Mouse (Mus musculus): ENCODE data around the gene Acox2. TPM values are rescaled to one million over a fixed set of nuclear protein-coding genes. Genes with fewer than 3 reads are reported as not detected.

Acox2 gene
- polyA plus RNA-seq, 1 experiment from 2014 or later, result not detected

DNA sequence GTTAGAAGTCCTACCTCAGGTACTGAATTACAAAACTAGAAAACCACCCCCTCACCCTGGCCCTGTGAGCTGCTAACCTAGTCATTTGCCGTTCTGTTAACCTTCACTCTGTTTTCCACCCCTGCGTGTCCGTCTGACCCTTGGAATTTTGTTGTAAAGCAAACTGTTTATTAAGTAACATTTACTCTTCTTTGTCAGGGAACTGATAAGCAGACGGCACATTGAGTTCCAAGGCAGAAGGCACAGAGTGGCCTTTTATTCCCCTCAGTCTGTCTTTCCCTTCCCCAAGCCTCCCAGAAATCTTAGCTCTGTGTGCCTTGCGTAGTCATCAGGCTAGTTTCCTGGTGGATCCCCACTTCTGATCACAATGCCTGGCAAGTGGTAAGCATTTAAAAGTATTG is 14.9 kb downstream of the Acox2 start:
- H3K4me3 ChIP-seq, result no peak overlapping the region
- H3K4me2 ChIP-seq (replicated peaks), result no peak overlapping the region
- H3K4me1 ChIP-seq, result no peaks in the 10 kb centered on the region
- no peak overlapping the region for H3K9ac ChIP-seq
- no peak overlapping the region for H3K27ac ChIP-seq
- ATAC-seq (ENCODE audit: low FRiP score, low read depth), result no peak
- WGBS, result 74% methylated on average over 5 of the region's 5 CpGs
- no peaks in the 10 kb centered on the region for H3K9me3 ChIP-seq
- H3K36me3 ChIP-seq, result no peaks in the 10 kb centered on the region
- H3K27me3 ChIP-seq, result no peaks in the 10 kb centered on the region

DNA sequence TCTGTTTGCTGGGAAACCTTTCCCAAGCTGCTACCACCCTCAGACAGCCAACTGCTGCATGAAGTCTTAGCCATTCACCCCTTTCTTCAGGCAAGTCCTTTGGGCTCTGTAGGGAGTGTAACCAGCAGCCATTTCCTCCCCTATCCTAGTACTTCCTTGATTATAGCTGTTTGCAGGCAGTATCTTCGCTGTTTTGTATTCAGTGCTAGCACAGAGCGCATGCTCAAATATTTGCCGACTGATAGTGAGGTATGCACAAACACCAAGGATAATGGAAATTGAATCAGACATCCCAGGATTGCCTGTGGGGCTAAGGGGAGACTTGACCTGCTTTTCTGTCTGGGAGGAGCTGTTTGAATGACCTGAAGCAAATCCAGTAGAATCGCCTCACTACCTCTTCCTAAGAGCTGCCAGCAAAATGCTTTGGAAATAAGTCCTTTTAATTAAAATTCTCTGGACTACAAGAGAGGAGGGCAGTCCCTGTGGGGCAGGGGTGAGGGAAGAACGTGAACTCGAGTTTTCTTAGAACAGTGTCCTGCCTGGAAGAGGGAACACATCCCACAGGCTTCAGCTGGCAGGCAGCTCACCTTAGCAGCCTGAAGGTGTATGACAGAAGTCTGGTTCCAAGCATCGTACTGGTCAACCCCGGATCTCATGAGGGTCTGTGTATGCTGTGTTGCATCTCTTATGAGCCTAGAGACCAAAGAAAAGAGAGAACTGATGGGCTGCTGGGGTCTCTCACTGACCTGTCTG is 15.8 kb downstream of the Acox2 start:
- WGBS, result 77% methylated on average over 8 of the region's 8 CpGs
- Histone ChIP-seq H3K4me3 (no peak overlapping the region), H3K9ac (no peak overlapping the region), H3K9me3 (no peaks in the 10 kb centered on the region), H3K36me3 (no peaks in the 10 kb centered on the region), H3K27me3 (no peaks in the 10 kb centered on the region), H3K4me1 (no peaks in the 10 kb centered on the region), H3K4me2 (replicated peaks) (no peak overlapping the region), H3K27ac (no peak overlapping the region)
- ATAC-seq (ENCODE audit: low FRiP score, low read depth), result no peak

DNA sequence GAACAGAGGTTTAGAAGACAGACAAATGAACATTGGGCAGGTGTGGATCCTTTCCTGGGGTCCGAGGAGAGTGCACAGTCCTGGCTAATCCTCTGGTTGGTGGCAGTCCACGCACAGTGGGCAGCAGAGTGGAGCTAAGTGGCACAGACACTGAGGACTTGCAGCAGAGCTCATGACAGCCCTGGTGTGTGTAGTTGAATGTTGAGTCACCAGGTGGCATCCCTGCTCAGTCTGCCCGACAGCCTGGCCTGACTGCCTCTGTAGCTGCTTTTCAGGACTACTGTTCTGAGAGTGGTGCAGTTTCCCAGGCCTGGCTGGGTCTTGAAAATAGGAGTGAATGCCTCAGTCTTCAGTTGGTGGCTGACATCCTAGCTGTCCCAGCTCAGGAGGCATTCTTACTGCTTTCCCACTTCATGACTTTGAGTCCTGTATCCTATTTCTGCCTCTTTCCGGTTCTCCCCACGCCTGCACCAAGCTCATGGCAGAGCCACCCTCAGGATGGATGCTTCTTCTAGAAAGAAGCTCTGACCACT is 16.7 kb downstream of the Acox2 start:
- WGBS, result 57% methylated on average over 5 of the region's 5 CpGs
- no peak overlapping the region for H3K4me2 ChIP-seq (replicated peaks)
- no peak overlapping the region for H3K27ac ChIP-seq
- no peak overlapping the region for H3K9ac ChIP-seq
- ATAC-seq (ENCODE audit: low FRiP score, low read depth), result no peak
- no peak overlapping the region for H3K4me3 ChIP-seq
- no peaks in the 10 kb centered on the region for H3K4me1 ChIP-seq
- H3K27me3 ChIP-seq, result no peaks in the 10 kb centered on the region
- no peaks in the 10 kb centered on the region for H3K36me3 ChIP-seq
- no peaks in the 10 kb centered on the region for H3K9me3 ChIP-seq

DNA sequence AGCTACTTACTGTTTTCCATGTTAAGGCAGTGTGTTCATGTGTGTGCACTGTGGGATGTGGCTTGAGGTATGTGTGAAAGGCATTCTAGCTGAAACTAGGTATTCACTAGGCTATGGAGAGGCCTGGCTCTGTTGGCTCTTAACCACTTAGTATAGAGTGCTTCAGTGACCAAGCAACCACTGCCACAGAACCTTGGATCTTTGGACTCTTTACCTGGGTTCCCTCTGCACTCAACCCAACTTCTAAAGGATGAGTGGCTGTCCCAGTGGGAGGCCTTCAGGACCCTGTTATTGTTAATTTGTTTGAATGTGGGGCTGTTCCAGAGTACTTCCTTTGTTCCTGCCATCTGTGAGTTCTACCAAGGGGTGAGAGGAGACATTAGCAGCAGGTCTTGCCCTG is 17.3 kb downstream of the Acox2 start:
- no peak for ATAC-seq (ENCODE audit: low FRiP score, low read depth)
- H3K9ac ChIP-seq, result no peak overlapping the region

DNA sequence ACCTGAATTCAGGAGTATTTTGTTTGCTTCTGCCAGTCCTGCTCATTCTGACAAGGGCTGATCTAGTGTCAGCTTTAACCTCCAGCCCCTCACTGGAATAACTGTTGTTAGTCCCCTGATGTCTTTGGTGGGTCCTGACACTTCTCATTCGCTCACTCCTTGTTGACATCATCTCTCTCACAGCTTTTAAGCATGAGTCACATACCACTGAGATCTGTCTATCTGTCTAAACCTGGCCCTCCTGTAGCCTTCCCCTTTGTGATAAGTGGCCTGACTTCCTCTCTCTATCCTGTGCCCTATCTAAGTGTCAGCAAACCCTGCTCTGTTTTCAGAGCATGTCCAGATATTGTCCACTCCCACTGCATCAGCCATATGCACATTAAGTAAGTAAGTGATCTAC is 25.9 kb downstream of the Acox2 start:
- Histone ChIP-seq H3K4me3 (no peak overlapping the region), H3K27me3 (no peaks in the 10 kb centered on the region), H3K9ac (no peak overlapping the region), H3K4me1 (no peaks in the 10 kb centered on the region), H3K9me3 (no peaks in the 10 kb centered on the region), H3K36me3 (no peaks in the 10 kb centered on the region), H3K4me2 (replicated peaks) (no peak overlapping the region), H3K27ac (no peak overlapping the region)
- WGBS, result 67% methylated on average over 1 of the region's 1 CpGs
- ATAC-seq (ENCODE audit: low FRiP score, low read depth), result no peak

More for the DNA sequence above, 17.3 kb downstream of the Acox2 start:
- H3K9me3 ChIP-seq, result no peaks in the 10 kb centered on the region
- no peak overlapping the region for H3K4me3 ChIP-seq
- H3K27me3 ChIP-seq, result no peaks in the 10 kb centered on the region
- no peaks in the 10 kb centered on the region for H3K4me1 ChIP-seq
- no peak overlapping the region for H3K27ac ChIP-seq
- H3K4me2 ChIP-seq (replicated peaks), result no peak overlapping the region
- no peaks in the 10 kb centered on the region for H3K36me3 ChIP-seq

DNA sequence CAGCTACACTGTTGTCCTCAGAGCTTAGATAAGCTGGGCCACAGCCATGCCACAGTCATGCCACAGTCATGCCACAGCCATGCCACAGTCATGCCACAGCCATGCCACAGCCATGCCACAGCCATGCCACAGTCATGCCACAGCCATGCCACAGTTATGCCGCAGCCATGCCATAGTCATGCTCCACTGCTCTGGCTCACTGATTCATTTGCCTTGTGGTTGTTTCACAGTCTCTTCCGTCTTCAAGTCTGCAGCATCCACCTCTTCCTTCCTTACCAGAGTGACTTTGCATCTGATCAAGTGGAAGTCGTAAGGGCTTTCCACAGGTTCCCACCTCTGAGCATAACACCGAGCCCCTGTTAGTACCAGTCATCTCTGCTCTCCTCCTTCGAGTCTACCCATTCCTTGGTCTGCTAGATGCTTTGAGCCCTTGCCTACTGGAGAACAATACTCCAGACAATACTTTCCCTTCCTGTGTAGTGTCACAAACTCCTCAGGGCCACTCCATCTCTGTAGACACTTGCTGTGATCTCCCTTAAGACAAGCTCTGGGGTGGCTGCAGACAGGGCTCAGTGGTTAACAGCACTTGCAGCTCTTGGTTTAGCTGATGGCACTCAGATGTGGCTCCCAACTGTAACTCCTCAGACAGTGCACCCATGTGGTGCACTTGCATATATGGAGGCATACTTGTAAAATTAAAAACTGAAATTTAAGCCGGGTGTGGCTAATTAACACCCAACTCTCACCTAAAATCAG is 26.8 kb downstream of the Acox2 start:
- Histone ChIP-seq H3K36me3 (no peaks in the 10 kb centered on the region), H3K27ac (no peak overlapping the region), H3K9me3 (no peaks in the 10 kb centered on the region), H3K4me1 (no peaks in the 10 kb centered on the region), H3K27me3 (no peaks in the 10 kb centered on the region), H3K4me3 (no peak overlapping the region), H3K9ac (no peak overlapping the region), H3K4me2 (replicated peaks) (no peak overlapping the region)
- no peak for ATAC-seq (ENCODE audit: low FRiP score, low read depth)
- 78% methylated on average over 6 of the region's 6 CpGs for WGBS

DNA sequence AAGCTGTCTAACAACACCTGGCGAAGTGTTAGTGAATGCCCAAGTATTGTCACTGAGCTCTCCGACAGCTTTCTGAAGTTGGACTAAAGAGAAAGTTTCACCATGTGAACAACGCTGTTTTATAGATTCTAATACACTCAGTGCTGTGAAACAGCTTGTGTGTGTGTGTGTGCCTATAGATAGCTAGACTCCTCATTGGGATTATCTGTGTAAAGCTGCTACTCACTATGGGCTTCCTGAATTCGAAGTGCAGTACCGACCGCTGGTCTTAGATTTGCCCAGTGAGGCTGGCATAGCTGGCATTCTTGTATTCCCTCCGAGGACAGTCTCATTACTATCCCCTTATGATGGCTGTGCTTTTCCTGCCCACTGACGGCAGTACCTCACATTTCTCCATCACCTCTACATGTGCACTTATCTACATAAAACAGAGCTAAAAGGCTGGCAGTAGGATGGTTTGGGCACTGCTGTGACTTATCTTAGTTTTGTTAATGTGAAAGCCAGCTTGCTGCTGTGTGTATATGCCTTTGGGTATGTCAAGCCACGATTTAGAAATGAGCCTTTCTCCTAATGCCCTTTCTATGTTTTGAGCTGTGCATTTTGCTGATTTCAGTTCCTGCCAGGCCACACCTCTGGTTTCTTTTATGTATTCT is 29.7 kb downstream of the Acox2 start:
- no peak overlapping the region for H3K9ac ChIP-seq
- H3K9me3 ChIP-seq, result no peaks in the 10 kb centered on the region
- H3K4me2 ChIP-seq (replicated peaks), result no peak overlapping the region
- ATAC-seq (ENCODE audit: low FRiP score, low read depth), result no peak
- no peaks in the 10 kb centered on the region for H3K27me3 ChIP-seq
- H3K36me3 ChIP-seq, result 0 out of 2 replicates have a peak, but pooled peaks cover 3% of the 10 kb centered on the region
- H3K27ac ChIP-seq, result no peak overlapping the region
- no peak overlapping the region for H3K4me3 ChIP-seq
- H3K4me1 ChIP-seq, result no peaks in the 10 kb centered on the region
- 87% methylated on average over 9 of the region's 9 CpGs for WGBS

DNA sequence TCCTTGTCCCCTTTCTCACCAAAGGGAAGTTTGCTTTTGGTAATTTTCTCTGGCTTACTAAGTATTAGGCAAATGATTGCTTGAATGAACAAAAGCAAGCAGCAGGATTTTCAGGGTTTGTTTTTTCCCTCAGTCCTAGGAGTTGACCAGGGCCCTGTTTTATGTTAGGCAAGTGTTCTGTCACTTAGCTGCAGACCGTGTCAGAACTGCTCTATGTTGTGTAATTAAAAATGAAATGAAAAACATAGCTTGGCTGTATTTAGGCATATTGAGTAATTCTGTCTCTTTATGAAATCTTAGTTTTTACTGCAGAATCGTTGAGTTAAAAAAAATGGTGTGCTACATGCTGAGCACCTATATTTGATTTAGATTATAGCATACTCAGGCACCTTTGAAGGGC is 34.3 kb downstream of the Acox2 start:
- no peak overlapping the region for H3K4me2 ChIP-seq (replicated peaks)
- H3K36me3 ChIP-seq, result peaks cover 20% of the 10 kb centered on the region
- no peaks in the 10 kb centered on the region for H3K9me3 ChIP-seq
- no peak overlapping the region for H3K9ac ChIP-seq
- no peaks in the 10 kb centered on the region for H3K4me1 ChIP-seq
- no peaks in the 10 kb centered on the region for H3K27me3 ChIP-seq
- H3K27ac ChIP-seq, result no peak overlapping the region
- ATAC-seq (ENCODE audit: low FRiP score, low read depth), result no peak
- WGBS, result 60% methylated on average over 2 of the region's 2 CpGs
- no peak overlapping the region for H3K4me3 ChIP-seq

DNA sequence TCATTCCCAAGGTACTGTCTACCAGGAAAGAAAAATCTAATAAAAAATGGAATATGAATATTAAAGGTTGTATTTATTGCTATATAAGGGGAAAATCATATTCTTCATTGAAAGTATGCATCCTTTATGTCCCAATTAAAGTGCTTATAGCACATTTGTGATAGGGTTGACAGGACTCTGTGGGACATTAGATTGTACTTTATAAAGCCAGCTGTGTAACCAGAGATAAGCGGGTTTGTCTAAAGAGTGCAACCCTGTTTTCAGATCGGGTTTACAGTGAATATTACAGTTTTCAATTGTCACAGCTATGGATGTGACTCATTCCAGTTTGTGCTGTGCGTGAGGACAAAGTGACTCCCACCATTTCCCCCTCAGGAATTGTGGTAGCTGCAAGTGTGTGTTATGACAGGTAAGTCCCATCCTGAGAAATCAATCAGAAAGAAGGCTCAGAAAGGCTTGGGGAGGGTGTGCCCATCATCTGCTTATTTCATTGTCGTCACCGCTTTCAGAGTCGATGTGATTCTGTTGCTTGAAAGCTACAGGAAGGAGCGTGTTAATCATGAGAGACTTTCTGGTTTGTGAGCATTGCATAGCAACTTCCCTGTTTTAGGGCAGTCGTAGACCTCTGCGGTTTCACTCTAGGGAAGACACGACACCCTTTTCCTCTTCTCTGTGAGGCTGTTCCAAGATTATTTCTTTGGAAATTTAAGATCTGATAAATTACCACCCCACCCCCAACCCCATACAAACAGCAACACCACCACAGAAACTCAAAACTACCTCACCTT is 35.5 kb downstream of the Acox2 start:
- 89% methylated on average over 10 of the region's 10 CpGs for WGBS
- ATAC-seq (ENCODE audit: low FRiP score, low read depth), result no peak
- Histone ChIP-seq H3K4me1 (peaks cover 4% of the 10 kb centered on the region), H3K27me3 (no peaks in the 10 kb centered on the region), H3K36me3 (peaks cover 20% of the 10 kb centered on the region), H3K9ac (no peak overlapping the region), H3K9me3 (no peaks in the 10 kb centered on the region), H3K27ac (no peak overlapping the region), H3K4me2 (replicated peaks) (no peak overlapping the region), H3K4me3 (no peak overlapping the region)

DNA sequence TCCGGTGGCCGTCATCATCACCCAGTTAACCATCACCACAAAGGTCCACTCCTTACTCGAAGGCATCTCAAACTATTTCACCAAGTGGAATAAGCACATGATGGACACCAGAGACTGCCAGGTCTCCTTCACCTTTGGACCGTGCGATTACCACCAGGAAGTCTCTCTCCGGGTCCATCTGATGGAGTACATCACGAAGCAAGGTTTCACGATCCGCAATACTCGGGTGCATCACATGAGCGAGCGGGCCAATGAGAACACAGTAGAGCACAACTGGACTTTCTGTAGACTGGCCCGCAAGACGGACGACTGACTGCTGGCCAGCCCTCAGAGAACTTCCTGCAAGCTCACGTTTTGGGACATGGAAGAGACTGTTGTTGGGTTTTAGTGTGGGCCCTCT is 36.6 kb downstream of the Acox2 start:
- no peak for ATAC-seq (ENCODE audit: low FRiP score, low read depth)
- Histone ChIP-seq H3K27me3 (no peaks in the 10 kb centered on the region), H3K9me3 (no peaks in the 10 kb centered on the region), H3K27ac (no peak overlapping the region), H3K4me2 (replicated peaks) (no peak overlapping the region), H3K9ac (no peak overlapping the region), H3K36me3 (peaks cover 20% of the 10 kb centered on the region), H3K4me3 (no peak overlapping the region), H3K4me1 (peaks cover 13% of the 10 kb centered on the region)
- 95% methylated on average over 16 of the region's 16 CpGs for WGBS

DNA sequence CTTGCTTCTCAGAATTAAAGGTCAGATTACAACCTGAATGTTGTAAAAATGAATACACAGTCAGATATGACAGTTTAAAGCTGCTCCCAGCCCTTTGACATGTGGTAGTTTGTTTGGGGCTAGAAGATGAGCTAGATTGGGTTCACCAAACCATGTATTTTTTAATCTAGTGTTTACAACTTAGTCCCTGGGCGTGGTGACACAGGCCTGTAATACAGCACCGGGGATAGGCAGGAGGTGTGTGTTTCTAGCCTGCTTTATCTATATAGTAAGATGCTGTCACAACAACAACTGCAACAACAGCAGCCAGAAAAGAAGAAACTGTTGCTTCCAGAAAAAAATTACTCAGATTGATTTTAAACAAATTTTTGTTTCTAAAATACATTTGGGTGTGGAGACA is 38.2 kb downstream of the Acox2 start:
- 94% methylated on average over 2 of the region's 2 CpGs for WGBS

More for the DNA sequence above, 38.2 kb downstream of the Acox2 start:
- ATAC-seq (ENCODE audit: low FRiP score, low read depth), result no peak
- peaks cover 20% of the 10 kb centered on the region for H3K36me3 ChIP-seq
- no peak overlapping the region for H3K4me2 ChIP-seq (replicated peaks)
- H3K9ac ChIP-seq, result no peak overlapping the region
- no peaks in the 10 kb centered on the region for H3K9me3 ChIP-seq
- peaks cover 2% of the 10 kb centered on the region; the same call in 1 of the 2 replicates for H3K27me3 ChIP-seq
- no peak overlapping the region for H3K4me3 ChIP-seq
- H3K27ac ChIP-seq, result no peak overlapping the region
- H3K4me1 ChIP-seq, result peaks cover 19% of the 10 kb centered on the region
